Mouse (Mus musculus): ENCODE measurements at regions not wholly inside any gene's neighbourhood (a gene's known extent, or its start where the extent isn't known, plus 50 kb on each side); places are given as distances from the start of the nearest gene placed in this dataset.

DNA sequence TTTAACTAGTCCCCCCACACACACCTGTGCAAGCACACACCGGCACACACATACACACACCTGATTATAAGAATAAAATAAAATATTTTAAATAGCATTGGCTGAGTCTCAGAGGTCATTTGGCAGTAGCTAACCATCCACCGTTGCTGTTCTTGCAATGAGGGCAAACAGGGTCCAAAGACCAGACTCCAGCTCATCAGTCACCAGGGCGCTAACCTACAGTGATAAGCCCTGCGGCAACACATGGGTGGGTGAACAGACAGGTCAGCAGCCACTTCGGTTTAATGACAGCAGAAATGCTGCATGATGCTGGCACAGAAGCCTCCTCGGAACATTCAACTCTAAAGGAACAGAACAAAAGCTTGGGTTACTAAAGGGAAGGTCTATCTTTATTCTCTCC, 54.9 kb downstream of the Tas2r134 start:
- no peaks in the 10 kb centered on the region for H3K36me3 ChIP-seq
- H3K9ac ChIP-seq (replicated peaks), result no peak overlapping the region
- no peak overlapping the region; the same call in 1 of the 2 replicates for H3K27ac ChIP-seq (replicated peaks)
- H3K4me3 ChIP-seq, result no peak overlapping the region
- H3K9me3 ChIP-seq, result no peaks in the 10 kb centered on the region
- no peaks in the 10 kb centered on the region for H3K27me3 ChIP-seq
- H3K4me2 ChIP-seq (replicated peaks), result no peak overlapping the region
- no peak for ATAC-seq (replicated peaks)
- 0 out of 2 replicates have a peak, but pooled peaks cover 6% of the 10 kb centered on the region for H3K4me1 ChIP-seq
- WGBS, result 78% methylated on average over 6 of the region's 6 CpGs

DNA sequence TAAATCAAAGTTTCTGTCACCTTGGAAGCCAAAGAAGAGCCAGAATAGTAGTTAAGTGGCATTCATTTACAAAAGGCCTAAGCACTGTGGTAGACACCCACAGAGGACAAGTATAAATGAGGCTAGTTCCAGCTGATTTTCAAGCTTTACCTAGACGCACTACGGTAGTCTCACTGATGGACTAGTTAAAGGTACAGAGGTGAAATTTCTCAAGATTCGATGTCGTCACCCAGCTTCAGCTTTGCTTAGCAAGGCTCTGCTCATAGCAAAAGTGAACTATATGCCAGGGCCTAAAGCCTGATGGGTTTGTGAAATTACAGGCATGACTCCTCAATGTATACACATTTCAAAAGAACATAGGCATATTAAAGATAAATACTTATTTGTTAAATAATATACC, 55.4 kb downstream of the Tas2r134 start:
- WGBS, result 82% methylated on average over 4 of the region's 4 CpGs

DNA sequence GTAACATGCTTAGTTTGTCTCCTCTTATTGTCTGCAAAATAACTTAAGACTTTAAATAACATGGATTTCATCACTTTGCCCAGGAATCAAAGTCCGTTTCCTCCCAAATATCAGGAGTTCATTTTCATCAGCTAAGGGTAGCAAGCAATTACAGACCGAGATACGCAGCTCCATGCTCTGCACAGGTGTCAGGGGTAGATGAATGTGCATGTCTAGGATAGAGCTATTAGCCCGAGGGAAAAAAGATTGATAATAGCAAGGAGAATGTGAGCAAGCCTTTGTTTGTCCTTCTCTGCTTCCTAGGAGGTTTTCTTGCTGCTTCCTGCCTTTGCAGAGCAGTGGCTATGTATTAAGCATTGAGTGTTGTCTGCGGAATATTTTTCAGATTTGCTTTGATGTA, 77.8 kb downstream of the Tas2r134 start:
- no peaks in the 10 kb centered on the region for H3K36me3 ChIP-seq
- H3K9me3 ChIP-seq, result no peaks in the 10 kb centered on the region
- no peak for ATAC-seq (replicated peaks)
- no peaks in the 10 kb centered on the region for H3K27me3 ChIP-seq
- H3K4me1 ChIP-seq, result no peaks in the 10 kb centered on the region
- no peak overlapping the region for H3K4me3 ChIP-seq
- no peak overlapping the region for H3K4me2 ChIP-seq (replicated peaks)
- WGBS, result 73% methylated on average over 5 of the region's 5 CpGs
- H3K27ac ChIP-seq (replicated peaks), result no peak overlapping the region
- no peak overlapping the region for H3K9ac ChIP-seq (replicated peaks)

More for the DNA sequence above, 55.4 kb downstream of the Tas2r134 start:
- ATAC-seq (replicated peaks), result no peak
- H3K9me3 ChIP-seq, result no peaks in the 10 kb centered on the region
- no peak overlapping the region for H3K27ac ChIP-seq (replicated peaks)
- no peak overlapping the region for H3K4me3 ChIP-seq
- no peak overlapping the region for H3K9ac ChIP-seq (replicated peaks)
- H3K36me3 ChIP-seq, result no peaks in the 10 kb centered on the region
- H3K27me3 ChIP-seq, result no peaks in the 10 kb centered on the region
- 0 out of 2 replicates have a peak, but pooled peaks cover 6% of the 10 kb centered on the region for H3K4me1 ChIP-seq
- no peak overlapping the region for H3K4me2 ChIP-seq (replicated peaks)

DNA sequence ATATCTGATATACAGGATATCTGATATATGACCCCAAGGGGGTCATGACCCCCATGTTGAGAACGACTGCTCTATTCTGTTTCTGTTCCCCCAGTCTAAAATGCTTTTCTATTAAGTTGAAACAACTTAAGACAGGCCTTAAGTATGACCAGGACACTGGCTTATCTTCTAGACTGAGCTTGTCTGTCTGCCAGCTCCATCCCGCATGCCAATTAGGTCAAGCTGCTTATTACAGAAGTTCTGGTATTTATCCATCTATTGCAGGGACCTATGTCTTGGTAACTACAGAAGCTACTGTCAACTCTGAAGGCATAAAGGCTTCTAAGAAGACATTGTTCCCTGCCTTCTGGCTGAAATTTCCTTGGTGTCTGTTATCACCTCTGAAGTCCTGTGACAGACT, 81.4 kb downstream of the Tas2r134 start:
- Histone ChIP-seq H3K9me3 (no peaks in the 10 kb centered on the region), H3K4me2 (replicated peaks) (no peak overlapping the region), H3K4me3 (no peak overlapping the region), H3K36me3 (no peaks in the 10 kb centered on the region), H3K4me1 (no peaks in the 10 kb centered on the region), H3K27ac (replicated peaks) (no peak overlapping the region), H3K27me3 (no peaks in the 10 kb centered on the region), H3K9ac (replicated peaks) (no peak overlapping the region)
- ATAC-seq (replicated peaks), result no peak
- 83% methylated on average over 2 of the region's 2 CpGs for WGBS

DNA sequence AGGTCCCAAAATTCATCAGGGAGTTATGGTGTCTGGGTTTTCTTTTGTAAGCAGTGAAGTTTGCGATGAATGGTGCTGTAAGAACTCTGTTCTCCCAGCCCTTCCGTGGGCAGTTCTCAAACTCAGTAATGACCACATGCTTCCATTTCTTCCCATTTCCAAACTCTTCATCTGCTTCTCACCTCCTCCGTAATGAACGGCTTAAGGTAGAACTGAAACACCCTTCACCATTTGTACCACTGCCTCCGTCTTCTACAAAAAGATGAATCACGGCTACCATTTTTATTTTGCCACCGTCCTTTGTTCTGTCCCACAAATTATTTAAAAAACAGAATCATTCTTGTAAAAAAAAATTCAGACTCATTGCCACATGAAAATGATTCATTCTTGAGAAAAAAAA, 85.3 kb downstream of the Tas2r134 start:
- Histone ChIP-seq H3K27me3 (no peaks in the 10 kb centered on the region), H3K4me3 (no peak overlapping the region), H3K4me2 (replicated peaks) (no peak overlapping the region), H3K9me3 (no peaks in the 10 kb centered on the region), H3K4me1 (no peaks in the 10 kb centered on the region), H3K9ac (replicated peaks) (no peak overlapping the region), H3K36me3 (no peaks in the 10 kb centered on the region), H3K27ac (replicated peaks) (no peak overlapping the region)
- WGBS, result 94% methylated on average over 7 of the region's 7 CpGs
- no peak for ATAC-seq (replicated peaks)

DNA sequence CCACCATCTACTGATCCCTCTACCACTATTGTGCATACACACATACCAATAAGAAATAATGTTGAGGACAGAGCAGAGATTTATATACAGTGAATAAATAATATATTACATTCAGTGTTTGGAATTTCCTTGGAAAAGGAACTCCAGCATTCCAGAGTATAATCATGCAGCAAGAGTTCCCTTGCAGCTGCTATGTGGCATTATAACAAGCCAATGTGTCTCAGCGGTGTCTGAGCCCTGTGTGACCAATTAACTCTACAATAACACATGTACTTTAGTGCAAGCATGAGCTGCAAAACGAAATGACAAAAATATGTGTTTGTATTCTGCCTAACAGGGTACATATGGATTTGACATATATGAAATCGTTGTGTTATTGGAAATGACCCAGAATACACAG, 103.5 kb downstream of the Tas2r134 start:
- no peaks in the 10 kb centered on the region for H3K27me3 ChIP-seq
- H3K4me1 ChIP-seq, result no peaks in the 10 kb centered on the region
- H3K9ac ChIP-seq (replicated peaks), result no peak overlapping the region
- no peaks in the 10 kb centered on the region for H3K36me3 ChIP-seq
- H3K4me2 ChIP-seq (replicated peaks), result no peak overlapping the region
- no peak overlapping the region for H3K4me3 ChIP-seq
- no peak overlapping the region for H3K27ac ChIP-seq (replicated peaks)
- no peaks in the 10 kb centered on the region for H3K9me3 ChIP-seq
- no peak for ATAC-seq (replicated peaks)
- 66% methylated on average over 3 of the region's 3 CpGs for WGBS

DNA sequence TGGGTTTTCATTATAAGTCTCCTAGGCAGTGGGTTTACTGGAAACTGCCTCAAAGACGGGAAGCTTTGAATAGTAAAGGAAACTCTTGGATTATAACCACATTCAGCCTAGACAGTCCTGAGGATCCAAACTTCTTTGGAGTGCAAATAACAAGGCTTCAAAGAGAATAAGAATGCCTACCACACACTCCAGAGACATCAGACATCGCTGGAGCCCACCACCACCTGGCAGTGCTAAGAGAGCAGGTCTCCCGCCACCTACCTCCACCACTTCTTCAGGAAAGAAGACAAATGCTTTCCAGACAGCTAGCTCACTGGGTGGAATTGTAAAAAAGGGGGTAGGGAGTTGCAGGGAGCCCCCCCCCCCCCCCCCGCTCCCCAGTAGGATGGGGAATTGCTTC, 104.4 kb downstream of the Tas2r134 start:
- H3K27me3 ChIP-seq, result no peaks in the 10 kb centered on the region
- 47% methylated on average over 4 of the region's 4 CpGs for WGBS
- no peak for ATAC-seq (replicated peaks)
- no peak overlapping the region for H3K4me3 ChIP-seq
- H3K9ac ChIP-seq (replicated peaks), result no peak overlapping the region
- H3K9me3 ChIP-seq, result no peaks in the 10 kb centered on the region
- H3K4me1 ChIP-seq, result no peaks in the 10 kb centered on the region
- no peaks in the 10 kb centered on the region for H3K36me3 ChIP-seq
- no peak overlapping the region for H3K4me2 ChIP-seq (replicated peaks)
- no peak overlapping the region for H3K27ac ChIP-seq (replicated peaks)

DNA sequence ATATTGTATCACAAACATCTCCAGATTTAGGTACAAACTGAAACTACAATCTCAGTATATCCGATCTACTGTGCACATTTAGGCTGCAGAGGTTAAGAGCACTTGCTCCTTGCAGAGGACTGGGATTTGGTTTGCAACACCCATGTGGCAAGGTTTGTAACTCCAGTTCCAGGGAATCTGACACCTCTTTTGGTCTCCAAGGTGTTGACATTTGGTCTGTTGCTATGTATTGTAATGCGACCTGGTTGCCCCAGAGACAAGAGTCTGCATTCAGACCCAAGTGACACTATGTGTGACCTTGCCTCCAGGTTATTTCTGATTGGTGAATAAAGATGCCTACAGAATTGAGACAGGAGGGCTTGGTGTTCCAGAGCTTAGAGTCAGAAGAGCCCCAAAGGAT, 105.0 kb downstream of the Tas2r134 start:
- H3K27me3 ChIP-seq, result no peaks in the 10 kb centered on the region
- no peaks in the 10 kb centered on the region for H3K4me1 ChIP-seq
- ATAC-seq (replicated peaks), result no peak
- no peaks in the 10 kb centered on the region for H3K36me3 ChIP-seq
- no peak overlapping the region for H3K27ac ChIP-seq (replicated peaks)
- 60% methylated on average over 2 of the region's 2 CpGs for WGBS
- H3K9ac ChIP-seq (replicated peaks), result no peak overlapping the region
- no peak overlapping the region for H3K4me3 ChIP-seq
- H3K4me2 ChIP-seq (replicated peaks), result no peak overlapping the region
- no peaks in the 10 kb centered on the region for H3K9me3 ChIP-seq

DNA sequence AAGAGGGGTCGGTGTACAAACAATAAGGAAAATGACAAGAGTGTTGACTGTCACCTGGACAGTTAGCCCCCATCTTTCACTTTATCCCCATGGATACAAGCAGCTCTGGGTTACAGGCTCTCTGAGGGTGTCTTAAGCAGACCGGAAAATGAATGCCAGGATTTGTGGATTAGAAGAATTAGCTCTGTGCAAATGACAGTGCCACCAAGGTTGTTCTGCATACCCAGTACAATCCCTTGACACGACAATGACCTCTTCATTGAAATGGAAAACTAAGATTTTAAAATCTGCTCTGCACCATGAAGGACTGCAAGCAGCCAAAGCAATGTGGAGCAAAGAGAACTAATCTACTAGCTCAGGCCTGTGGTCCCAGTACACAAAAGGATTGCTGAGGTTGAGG, 105.9 kb downstream of the Tas2r134 start:
- ATAC-seq (replicated peaks), result no peak

DNA sequence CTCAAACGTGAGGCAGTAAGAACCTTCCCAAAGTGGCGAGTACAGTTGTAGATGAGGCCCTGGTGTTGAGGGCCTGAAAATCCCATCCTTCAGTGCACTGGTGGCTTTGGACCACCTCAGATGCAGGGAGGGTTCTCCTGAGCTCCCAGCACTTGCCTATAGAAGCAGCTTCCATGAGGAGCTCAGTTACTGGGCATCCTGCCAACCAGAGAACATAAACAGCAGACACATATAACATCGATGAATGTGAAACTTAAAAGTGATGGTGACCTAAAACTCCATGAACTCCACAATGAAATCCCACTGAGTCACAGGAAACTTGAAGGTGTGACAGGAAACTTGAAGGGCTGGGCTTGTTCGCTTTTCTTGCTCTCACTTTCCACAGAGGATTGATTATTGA, 109.1 kb downstream of the Tas2r134 start:
- no peak overlapping the region for H3K4me2 ChIP-seq (replicated peaks)
- no peaks in the 10 kb centered on the region for H3K36me3 ChIP-seq
- H3K9ac ChIP-seq (replicated peaks), result no peak overlapping the region
- 68% methylated on average over 4 of the region's 4 CpGs for WGBS
- H3K27me3 ChIP-seq, result no peaks in the 10 kb centered on the region
- no peak overlapping the region for H3K27ac ChIP-seq (replicated peaks)
- H3K4me1 ChIP-seq, result no peaks in the 10 kb centered on the region
- no peak for ATAC-seq (replicated peaks)
- no peaks in the 10 kb centered on the region for H3K9me3 ChIP-seq
- no peak overlapping the region for H3K4me3 ChIP-seq

More for the DNA sequence above, 105.9 kb downstream of the Tas2r134 start:
- H3K9me3 ChIP-seq, result no peaks in the 10 kb centered on the region
- no peak overlapping the region for H3K4me3 ChIP-seq
- H3K4me1 ChIP-seq, result no peaks in the 10 kb centered on the region
- no peaks in the 10 kb centered on the region for H3K36me3 ChIP-seq
- H3K27ac ChIP-seq (replicated peaks), result no peak overlapping the region
- H3K27me3 ChIP-seq, result no peaks in the 10 kb centered on the region
- no peak overlapping the region for H3K4me2 ChIP-seq (replicated peaks)
- WGBS, result 42% methylated on average over 3 of the region's 3 CpGs
- no peak overlapping the region for H3K9ac ChIP-seq (replicated peaks)

DNA sequence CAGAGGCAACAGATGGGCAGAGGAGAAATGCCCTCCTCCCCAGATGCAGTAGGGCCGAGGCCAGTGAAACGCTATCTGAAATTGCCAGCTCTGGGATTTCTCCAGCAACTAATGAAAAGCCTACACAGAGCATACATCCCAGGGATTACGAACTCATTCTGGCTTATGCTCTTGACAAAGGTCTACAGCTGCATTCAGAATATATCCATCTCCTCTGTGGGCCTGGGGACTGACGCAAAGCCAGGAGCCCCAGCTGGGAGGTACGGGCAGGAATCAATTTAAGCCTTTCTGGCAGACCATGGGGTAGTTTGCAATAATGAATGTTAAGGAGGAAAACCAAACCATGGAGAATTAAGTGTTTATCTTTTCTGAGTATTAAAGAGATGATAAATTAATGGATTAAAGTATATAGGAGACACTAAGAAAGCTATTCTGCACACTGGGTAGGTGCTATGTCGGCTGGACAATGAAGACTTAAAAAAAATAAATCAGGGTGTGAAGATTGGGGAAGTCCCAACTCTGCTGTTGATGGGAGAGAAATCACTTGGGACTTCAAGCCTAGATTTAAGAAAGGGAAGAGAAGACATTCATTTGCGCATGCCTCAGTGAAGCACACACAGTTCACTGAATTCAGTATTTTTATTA, 120.5 kb downstream of the Tas2r134 start:
- Histone ChIP-seq H3K9ac (replicated peaks) (no peak overlapping the region), H3K4me1 (peaks cover 8% of the 10 kb centered on the region), H3K9me3 (no peaks in the 10 kb centered on the region), H3K36me3 (no peaks in the 10 kb centered on the region), H3K27me3 (no peaks in the 10 kb centered on the region), H3K27ac (replicated peaks) (no peak overlapping the region), H3K4me2 (replicated peaks) (no peak overlapping the region), H3K4me3 (no peak overlapping the region)
- 59% methylated on average over 7 of the region's 7 CpGs for WGBS
- ATAC-seq (replicated peaks), result no peak

DNA sequence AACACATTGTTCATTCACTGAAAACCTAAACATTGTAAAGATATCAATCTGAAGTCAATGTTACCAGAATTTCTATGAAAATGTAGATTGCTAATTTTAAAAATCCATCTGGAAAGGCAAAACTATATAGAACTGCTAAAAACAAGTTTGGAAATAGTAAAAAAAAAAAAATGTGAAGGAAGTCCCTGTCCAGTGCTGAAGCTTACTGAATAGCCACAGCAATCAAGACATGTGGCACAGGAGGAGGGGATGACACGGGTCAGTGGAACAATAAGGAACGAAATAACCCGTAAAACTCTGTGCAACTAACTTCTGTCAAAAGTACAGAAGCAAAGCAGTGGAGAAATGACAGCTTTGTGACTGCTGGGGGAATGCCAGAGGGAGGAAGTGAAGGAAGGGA, 121.9 kb downstream of the Tas2r134 start:
- Histone ChIP-seq H3K9ac (replicated peaks) (no peak overlapping the region), H3K36me3 (no peaks in the 10 kb centered on the region), H3K4me1 (peaks cover 21% of the 10 kb centered on the region), H3K4me2 (replicated peaks) (no peak overlapping the region), H3K4me3 (no peak overlapping the region), H3K9me3 (no peaks in the 10 kb centered on the region), H3K27ac (replicated peaks) (no peak overlapping the region), H3K27me3 (no peaks in the 10 kb centered on the region)
- WGBS, result 71% methylated on average over 3 of the region's 3 CpGs
- no peak for ATAC-seq (replicated peaks)

DNA sequence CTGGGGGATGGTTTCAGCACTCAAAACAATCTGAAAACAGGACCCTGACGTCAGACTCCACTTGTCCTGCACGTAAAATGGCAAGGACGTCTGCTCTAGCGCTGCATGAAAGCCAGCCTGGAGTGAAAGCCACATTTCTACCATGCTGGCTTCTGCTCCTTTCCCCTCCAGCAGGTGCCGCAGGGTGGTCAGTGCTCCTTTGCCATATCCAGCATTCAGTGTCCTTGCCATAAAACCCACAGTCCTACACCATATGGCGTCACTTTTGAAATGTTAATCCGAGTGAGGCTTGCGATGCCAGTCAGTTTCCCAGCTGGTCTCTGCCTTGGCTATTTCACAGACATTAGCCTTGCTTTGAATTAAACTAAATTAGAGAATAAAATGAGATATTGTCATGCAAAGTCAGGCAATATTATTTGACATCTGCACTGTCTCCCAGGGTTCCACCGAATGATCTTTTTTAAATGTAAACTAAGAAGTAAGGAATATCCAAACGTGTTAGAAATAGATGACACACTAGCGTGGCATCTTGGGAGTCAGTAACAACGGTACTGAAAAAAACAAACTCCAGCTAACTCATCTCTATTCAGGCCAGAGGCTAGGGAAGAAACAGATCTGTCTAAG, 125.7 kb downstream of the Tas2r134 start:
- peaks cover 17% of the 10 kb centered on the region for H3K4me1 ChIP-seq
- 11% methylated on average over 12 of the region's 12 CpGs for WGBS
- peak overlapping the region; percentile 72 for H3K27ac ChIP-seq (replicated peaks)
- H3K4me3 ChIP-seq, result no peak overlapping the region
- no peak overlapping the region for H3K9ac ChIP-seq (replicated peaks)
- H3K4me2 ChIP-seq (replicated peaks), result peak overlapping the region; percentile 24
- H3K27me3 ChIP-seq, result no peaks in the 10 kb centered on the region
- no peaks in the 10 kb centered on the region for H3K9me3 ChIP-seq
- H3K36me3 ChIP-seq, result no peaks in the 10 kb centered on the region
- peak; percentile 92 for ATAC-seq (replicated peaks)

Data from forebrain, embryonic 15.5 days (tissue).